Mouse (Mus musculus) thymus, postnatal 10 days (tissue): ENCODE data around the gene Cuedc1.
"Not testable (repeated sequence)": the region's sequence is repeated elsewhere in the genome, so short reads cannot be mapped to it uniquely, and the experiment has no call there.

Experiments used
- DNase-seq, 2 experiments: peaks; one replicate each; pipeline ENCODE4 v3.0.0; 2021; ENCODE audit warnings: low spot score in 2 of 2

Cuedc1 gene

DNA sequence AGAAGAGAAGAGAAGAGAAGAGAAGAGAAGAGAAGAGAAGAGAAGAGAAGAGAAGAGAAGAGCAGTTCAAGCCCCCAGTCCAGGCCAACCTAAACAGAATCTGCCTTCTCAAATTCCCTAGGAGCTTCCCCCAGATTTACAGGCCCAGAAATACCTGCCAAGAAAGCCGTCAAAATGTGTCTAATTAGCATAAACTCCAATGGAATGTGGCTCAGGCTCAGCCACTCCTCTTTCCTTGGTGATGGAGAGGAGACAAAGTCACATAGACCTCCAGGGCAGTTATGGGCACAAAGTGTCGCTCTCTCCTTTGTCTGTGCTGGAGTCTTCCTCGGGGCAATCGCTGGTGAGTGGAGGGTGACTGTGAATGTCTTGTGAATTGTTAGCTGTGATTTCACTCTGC, 100.4 kb downstream of the Cuedc1 start:
- no peak for DNase-seq

DNA sequence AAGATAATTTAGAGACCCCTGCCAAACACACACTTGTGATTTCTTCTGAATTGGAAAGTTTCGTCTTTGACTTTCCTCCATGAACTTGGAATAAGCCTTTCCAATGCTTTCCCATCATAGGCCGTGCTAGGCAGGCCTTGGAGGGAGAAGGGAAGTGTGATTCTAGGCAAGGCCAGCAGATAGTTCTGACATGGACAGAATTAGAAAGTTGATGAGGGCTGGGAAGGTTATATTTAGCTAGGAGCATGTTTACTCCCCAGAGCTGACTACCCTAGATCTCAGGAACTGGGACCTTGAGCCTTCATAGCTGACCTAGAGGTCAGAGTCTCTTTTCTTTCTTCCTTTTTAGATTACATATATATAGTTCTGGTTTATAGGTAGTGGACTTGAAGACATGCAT, 103.3 kb downstream of the Cuedc1 start:
- no peak for DNase-seq

- DNase-seq: no peak
Measured at GRCm38 (mm10) chr11:88202077-88202476, 104.2 kb downstream of the Cuedc1 start.

DNA sequence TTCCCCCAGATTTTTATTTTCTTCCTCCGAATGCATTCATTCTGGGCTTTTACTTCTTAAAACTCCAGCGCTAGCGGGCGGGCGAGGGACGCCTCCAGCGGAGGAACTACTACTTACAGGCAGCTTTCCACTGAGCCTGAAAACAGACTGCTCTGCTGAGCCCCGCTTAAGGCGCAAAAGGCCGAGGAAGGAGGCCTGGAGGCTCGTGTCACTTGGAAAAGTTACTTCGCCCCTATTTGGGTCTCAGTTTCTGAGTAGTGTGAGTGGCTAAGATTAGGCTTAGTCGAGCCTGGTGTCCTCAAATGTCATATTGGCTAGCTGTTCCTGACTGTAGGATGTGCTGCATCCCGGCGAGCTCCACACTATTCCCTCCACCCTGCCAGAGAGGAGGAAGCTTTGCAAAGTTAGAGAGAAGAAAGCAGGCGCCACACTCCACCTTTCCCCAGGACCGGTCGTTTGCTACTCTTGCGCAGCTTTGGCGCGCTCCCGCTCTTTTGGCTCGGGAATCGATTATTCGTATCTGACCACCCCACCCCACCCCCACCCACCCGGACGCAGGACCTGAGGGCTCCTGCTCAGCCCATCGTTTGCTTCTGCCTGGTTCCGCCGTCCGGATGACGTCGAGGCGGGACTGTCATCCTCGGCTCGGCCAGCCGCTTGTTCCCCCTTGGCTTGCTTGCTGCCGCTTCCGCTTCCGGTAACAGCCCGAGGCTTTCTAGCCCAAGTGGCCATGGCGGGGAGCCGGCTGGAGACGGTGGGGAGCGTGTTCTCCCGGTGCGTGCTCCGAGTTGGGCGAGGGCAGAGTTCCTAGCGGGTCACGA, 106.1 kb downstream of the Cuedc1 start, which contains the start of gene Mrps23:
Gene Mrps23 (plus strand): TSS at position 677 of the 821 bp plus-strand sequence.
- peak; percentile 89 to 90 for DNase-seq

DNA sequence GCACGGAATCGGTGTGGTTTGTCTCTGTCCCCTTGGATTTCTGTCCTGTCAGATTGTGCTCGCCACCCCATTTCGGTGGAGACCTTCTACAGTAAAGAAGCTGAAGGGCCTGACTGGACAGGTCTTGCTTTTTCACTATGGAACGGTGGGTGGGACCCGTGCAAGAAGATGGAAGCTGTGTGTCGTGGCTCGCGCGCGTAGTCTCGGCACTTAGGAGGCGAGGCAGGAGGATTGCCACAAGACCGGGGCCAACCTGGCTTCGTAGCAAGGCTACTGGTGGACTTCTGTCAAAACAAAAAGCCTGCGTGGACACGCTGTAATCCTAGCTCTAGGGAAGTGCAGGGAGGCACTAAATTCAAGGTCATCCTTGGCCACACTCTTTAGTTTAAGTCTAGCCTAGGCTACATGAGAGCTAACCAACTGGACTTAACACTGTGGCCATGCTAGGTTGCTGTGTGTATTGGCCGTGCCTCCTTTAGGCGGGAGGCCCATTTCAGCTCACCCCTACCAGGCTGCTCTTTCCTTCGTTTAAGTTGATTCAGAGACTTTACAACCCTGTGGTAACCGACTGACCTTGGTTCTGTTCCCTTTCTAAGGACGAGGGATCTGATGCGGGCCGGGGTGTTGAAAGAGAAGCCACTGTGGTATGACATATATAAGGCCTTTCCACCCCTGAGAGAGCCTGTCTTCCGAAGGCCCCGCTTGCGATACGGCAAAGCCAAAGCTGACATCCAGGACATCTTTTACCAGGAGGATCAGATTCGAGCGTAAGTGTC, 106.9 kb downstream of the Cuedc1 start:
- no peak for DNase-seq

DNA sequence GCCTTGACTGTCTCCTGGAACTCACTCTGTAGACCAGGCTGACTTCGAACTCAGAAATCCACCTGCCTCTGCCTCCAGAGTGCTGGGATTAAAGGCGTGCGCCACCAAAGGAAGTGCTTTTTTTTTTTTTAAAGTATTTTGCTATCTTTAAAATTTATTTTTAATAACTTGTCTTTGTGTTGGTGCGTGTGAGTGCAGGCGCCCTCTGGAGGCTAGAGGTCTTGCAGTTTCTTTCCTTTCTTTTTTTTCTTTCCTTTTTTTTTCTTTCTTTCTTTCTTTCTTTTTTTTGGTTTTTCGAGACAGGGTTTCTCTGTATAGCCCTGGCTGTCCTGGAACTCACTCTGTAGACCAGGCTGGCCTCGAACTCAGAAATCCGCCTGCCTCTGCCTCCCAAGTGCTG, 108.7 kb downstream of the Cuedc1 start:
- not testable (repeated sequence) for DNase-seq

- no peak for DNase-seq
Measured at GRCm38 (mm10) chr11:88207697-88208096, 109.8 kb downstream of the Cuedc1 start.

DNA sequence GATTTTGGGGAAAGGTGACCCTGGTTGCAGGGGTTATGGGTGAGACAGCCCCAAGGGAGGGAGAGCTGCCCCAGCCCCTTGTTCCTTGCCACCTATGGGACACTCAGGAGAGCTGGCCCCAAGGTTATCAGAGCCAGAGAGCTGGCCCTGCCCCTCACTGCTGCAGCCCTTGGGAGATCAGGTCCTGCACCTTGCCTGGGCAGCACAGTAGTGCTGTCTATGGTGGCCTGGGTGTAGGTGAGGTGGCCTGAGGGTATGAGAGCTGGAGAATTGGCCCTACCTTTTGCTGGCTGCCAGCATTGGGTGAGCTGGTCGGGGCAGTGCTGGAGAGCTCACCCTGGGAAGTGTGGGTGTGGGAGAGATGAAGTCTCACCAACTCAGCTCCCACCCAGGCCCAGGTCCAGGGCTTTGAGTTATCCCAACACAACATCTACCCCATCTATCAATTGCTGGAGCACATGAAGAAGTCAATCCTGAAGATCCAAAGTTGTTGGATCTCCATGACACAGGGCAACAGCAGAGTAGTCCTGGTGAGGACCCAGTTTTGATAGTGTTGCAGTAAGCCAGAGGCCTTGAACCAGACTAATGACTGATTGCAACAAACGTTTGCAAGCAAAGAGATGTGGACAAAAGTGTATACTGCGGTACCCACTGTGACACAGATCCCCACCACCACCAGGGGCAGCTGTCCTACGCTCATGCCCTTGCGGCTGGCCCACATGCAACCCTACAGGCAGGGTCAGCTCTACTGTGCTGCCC, 114.1 kb downstream of the Cuedc1 start:
- DNase-seq: no peak

GRCm38 (mm10) chr11:88213757-88214156, 115.9 kb downstream of the Cuedc1 start:
- DNase-seq: no peak

- no peak for DNase-seq
Measured at GRCm38 (mm10) chr11:88214881-88215831, 117.3 kb downstream of the Cuedc1 start.

GRCm38 (mm10) chr11:88216231-88216685, 118.4 kb downstream of the Cuedc1 start:
- peak in 1 of 2 experiments; percentile 59 for DNase-seq

DNA sequence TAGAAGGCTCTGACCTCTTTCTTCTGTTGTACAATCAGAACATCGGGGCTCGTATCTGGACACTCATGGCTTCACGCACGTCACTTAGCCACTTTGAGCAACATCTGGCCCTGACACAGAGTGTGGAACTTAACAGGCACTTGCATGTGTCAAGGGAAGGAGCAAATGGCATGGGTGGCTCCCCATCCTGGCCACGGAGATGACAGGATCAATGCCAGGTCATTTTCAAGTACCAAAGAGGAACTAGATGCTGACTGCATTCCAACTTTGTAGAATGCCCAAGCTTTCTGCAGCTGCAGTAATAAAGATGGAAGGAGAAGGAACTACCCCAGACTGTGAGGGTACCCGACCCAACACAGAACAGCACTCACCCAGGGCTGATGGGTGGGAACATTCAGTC, 120.3 kb downstream of the Cuedc1 start:
- DNase-seq: no peak

GRCm38 (mm10) chr11:88218586-88218985, 120.7 kb downstream of the Cuedc1 start:
- no peak for DNase-seq

GRCm38 (mm10) chr11:88221929-88222475, 124.1 kb downstream of the Cuedc1 start:
- no peak for DNase-seq

DNA sequence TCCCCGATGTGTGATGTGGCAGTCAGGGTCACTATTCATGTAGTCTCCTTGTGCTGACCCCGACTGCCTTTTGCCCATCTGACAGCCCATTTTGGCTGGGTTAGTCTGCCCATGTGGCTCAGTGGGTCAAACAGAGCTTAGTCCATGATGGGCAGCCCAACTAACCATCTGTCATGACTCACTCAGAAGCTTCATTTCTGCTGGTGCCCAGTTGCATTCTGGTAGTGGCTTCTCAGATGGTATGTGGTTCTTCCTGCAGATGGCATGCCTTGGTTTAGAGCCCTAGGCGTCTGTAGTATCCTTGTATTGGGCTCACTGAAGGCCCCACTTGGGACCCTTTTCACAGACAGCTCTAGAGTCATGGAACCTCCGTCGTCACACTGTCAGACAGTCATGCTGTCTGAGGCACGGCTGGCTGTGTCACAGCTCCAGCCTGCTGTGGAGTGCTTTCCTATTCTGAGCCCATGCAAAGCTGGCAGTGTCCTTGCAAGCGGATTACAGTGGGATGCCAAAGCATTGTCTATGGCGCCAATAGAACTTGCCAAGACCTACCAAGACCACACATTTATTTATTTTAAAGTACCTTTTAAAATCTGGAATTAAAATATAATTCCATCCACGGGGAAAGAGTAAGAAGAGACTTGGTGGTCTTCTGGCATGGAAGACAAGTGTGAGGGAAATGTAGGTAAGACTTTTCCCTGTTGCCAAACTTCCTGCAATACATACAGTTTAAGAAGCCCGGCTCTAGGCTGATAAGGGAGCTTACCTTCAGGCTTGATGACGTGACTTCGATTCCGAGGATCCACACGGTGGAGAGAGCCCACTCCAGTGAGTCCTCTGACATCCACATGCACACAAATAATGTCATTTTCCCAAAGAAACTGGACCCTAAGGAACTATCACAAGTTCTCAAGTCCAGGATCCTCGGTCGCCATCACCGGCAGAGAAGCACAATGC, 129.4 kb downstream of the Cuedc1 start:
- DNase-seq: no peak

GRCm38 (mm10) chr11:88231213-88231790, 133.4 kb downstream of the Cuedc1 start:
- DNase-seq: no peak

- DNase-seq: peak in 1 of 2 experiments; percentile 42
Measured at GRCm38 (mm10) chr11:88233528-88234427, 135.9 kb downstream of the Cuedc1 start.

- no peak for DNase-seq
Measured at GRCm38 (mm10) chr11:88234789-88235188, 136.9 kb downstream of the Cuedc1 start.
